Mouse (Mus musculus) cerebellum, adult 2 months (tissue): ENCODE measurements at regions not wholly inside any gene's neighbourhood (a gene's known extent, or its start where the extent isn't known, plus 50 kb on each side); places are given as distances from the start of the nearest gene placed in this dataset.

Experiments used
- DNase-seq, 2 experiments: peaks; one replicate each; pipeline ENCODE4 v3.0.0; 2021
- H3K27ac ChIP-seq: fragments of 200-500 bp; 2 replicates; pipeline ENCODE4 v1.5.1; 2012; ENCODE audit warnings: low read length, control low read depth, inconsistent platforms; ENCODE audit not compliant: insufficient read depth
- H3K27me3 ChIP-seq: fragments of 200-500 bp; 2 replicates; pipeline ENCODE4 v1.6.1; 2012; ENCODE audit warnings: inconsistent platforms, mild to moderate bottlenecking, low read length, moderate library complexity; ENCODE audit not compliant: control insufficient read depth, insufficient read depth
- H3K4me1 ChIP-seq: fragments of 200-500 bp; 2 replicates; pipeline ENCODE4 v1.6.1; 2011; ENCODE audit warnings: low read length; ENCODE audit not compliant: control insufficient read depth, insufficient read depth
- H3K4me3 ChIP-seq: fragments of 200-500 bp; replicated peaks from 2 replicates; pipeline ENCODE3; 2011; ENCODE audit warnings: mild to moderate bottlenecking, low read depth, low read length, control low read depth; ENCODE audit not compliant: insufficient read depth
- CTCF ChIP-seq: fragments of 200-500 bp; IDR thresholded peaks from 2 replicates; pipeline ENCODE4 v1.5.1; 2011; ENCODE audit warnings: low read depth, mild to moderate bottlenecking, control low read depth, low read length, moderate library complexity, borderline replicate concordance; ENCODE audit not compliant: insufficient read depth
- POLR2A ChIP-seq: fragments of 200-500 bp; IDR thresholded peaks from 2 replicates; pipeline ENCODE4 v1.6.1; 2011; ENCODE audit warnings: low read length, control low read depth, borderline replicate concordance; ENCODE audit not compliant: insufficient read depth
- WGBS: fragments of 180-500 bp; shearing (Covaris S2); methylation state at CpG from one replicate; pipeline ENCODE4 v1.1.7; 2018; 5-methylcytosine and 5-hydroxymethylcytosine counted together

GRCm38 (mm10) chr10:9174997-9175396, 289.1 kb upstream of the Sash1 start:
- TF ChIP-seq POLR2A (no peak), CTCF (peak; percentile 31; the same call in 1 of the 2 replicates)
- no peak for DNase-seq
- 76% methylated on average over 3 of the region's 3 CpGs for WGBS
- Histone ChIP-seq H3K27me3 (no peaks in the 10 kb centered on the region), H3K4me1 (no peaks in the 10 kb centered on the region), H3K27ac (no peak overlapping the region), H3K4me3 (no peak overlapping the region)

DNA sequence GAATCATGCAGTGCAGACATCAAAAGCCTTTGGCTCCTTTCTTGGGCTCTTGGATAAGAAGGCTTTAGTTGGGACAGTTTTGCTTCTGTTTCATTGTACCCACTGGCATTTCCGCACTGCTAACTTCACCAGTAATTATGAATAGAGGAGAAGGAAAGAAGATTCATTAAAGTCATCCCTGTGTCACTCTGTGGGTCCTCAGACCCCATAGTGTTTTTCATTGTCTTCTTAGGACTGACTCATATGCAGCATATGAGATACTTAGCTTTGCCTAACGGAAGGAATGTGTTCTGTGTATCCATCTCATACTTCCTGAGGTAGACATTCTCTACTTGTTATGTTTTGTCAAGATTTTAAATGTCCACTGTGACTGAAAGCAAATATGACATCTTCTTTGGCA, 287.6 kb upstream of the Sash1 start:
- no peaks in the 10 kb centered on the region for H3K27me3 ChIP-seq
- H3K27ac ChIP-seq, result no peak overlapping the region
- WGBS, result 68% methylated on average over 2 of the region's 2 CpGs
- no peak overlapping the region for H3K4me3 ChIP-seq
- TF ChIP-seq CTCF (no peak), POLR2A (no peak)
- no peaks in the 10 kb centered on the region for H3K4me1 ChIP-seq
- DNase-seq, result no peak

DNA sequence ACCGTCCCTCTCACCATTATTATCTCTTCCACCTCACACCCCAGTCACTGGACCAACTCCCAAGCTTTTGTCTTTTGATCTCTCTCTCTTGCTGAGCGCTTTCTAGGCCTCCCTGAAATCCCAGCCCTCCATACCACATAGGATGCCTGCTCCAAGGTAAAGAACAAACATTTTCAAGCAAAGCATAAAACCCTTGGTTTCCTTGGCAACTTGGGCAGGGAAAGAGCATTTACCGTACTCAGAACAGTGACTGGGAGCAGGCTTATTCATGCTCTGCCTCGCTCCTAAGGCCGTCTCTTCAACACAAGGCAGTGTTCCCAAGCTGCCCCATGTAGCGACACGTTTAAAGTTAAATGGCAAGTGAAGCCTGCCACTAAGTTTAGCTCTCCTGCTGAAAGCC, 282.9 kb upstream of the Sash1 start:
- 57% methylated on average over 7 of the region's 7 CpGs for WGBS
- no peak for DNase-seq

GRCm38 (mm10) chr10:9166017-9166416, 280.1 kb upstream of the Sash1 start:
- Histone ChIP-seq H3K4me3 (no peak overlapping the region), H3K27me3 (no peaks in the 10 kb centered on the region), H3K27ac (no peak overlapping the region), H3K4me1 (no peaks in the 10 kb centered on the region)
- 22% methylated on average over 12 of the region's 12 CpGs for WGBS
- TF ChIP-seq POLR2A (no peak), CTCF (no peak)
- no peak for DNase-seq

More for the DNA sequence above, 282.9 kb upstream of the Sash1 start:
- Histone ChIP-seq H3K27me3 (no peaks in the 10 kb centered on the region), H3K4me1 (no peaks in the 10 kb centered on the region), H3K4me3 (no peak overlapping the region), H3K27ac (no peak overlapping the region)
- TF ChIP-seq CTCF (no peak), POLR2A (no peak)

- no peak for DNase-seq
- TF ChIP-seq CTCF (no peak), POLR2A (no peak)
- no peak overlapping the region for H3K27ac ChIP-seq
- H3K4me1 ChIP-seq, result no peaks in the 10 kb centered on the region
- no peak overlapping the region for H3K4me3 ChIP-seq
- H3K27me3 ChIP-seq, result no peaks in the 10 kb centered on the region
- WGBS, result 61% methylated on average over 12 of the region's 12 CpGs
These were observed 279.7 kb upstream of the Sash1 start for GRCm38 (mm10) chr10:9165598-9165997.

DNA sequence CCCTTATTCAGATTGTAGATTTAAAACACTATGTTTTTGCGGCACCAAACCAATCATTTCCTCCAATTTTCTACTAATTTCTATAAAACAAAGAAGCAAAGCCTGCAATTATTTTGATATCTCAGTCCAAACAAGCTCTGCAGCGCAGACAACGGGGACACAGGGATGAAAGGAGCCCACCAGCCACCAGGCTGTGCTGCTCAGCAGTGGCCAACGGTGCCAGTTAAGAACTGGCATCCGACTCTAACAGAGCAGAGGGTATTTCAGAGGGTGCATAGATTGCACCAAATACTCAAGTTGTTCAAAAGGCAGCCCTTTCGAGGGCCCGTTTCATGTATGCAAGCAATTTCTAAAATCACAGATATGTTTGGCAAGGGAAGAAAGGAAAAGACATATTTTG, 278.5 kb upstream of the Sash1 start:
- no peak for DNase-seq
- no peak overlapping the region for H3K4me3 ChIP-seq
- WGBS, result 43% methylated on average over 7 of the region's 7 CpGs
- H3K27me3 ChIP-seq, result no peaks in the 10 kb centered on the region
- H3K4me1 ChIP-seq, result no peaks in the 10 kb centered on the region
- no peak overlapping the region for H3K27ac ChIP-seq
- TF ChIP-seq CTCF (no peak), POLR2A (no peak)

GRCm38 (mm10) chr10:9161597-9161996, 275.7 kb upstream of the Sash1 start:
- no peak for TF ChIP-seq POLR2A
- no peak for TF ChIP-seq CTCF
- Histone ChIP-seq H3K4me3 (no peak overlapping the region), H3K4me1 (no peaks in the 10 kb centered on the region)

DNA sequence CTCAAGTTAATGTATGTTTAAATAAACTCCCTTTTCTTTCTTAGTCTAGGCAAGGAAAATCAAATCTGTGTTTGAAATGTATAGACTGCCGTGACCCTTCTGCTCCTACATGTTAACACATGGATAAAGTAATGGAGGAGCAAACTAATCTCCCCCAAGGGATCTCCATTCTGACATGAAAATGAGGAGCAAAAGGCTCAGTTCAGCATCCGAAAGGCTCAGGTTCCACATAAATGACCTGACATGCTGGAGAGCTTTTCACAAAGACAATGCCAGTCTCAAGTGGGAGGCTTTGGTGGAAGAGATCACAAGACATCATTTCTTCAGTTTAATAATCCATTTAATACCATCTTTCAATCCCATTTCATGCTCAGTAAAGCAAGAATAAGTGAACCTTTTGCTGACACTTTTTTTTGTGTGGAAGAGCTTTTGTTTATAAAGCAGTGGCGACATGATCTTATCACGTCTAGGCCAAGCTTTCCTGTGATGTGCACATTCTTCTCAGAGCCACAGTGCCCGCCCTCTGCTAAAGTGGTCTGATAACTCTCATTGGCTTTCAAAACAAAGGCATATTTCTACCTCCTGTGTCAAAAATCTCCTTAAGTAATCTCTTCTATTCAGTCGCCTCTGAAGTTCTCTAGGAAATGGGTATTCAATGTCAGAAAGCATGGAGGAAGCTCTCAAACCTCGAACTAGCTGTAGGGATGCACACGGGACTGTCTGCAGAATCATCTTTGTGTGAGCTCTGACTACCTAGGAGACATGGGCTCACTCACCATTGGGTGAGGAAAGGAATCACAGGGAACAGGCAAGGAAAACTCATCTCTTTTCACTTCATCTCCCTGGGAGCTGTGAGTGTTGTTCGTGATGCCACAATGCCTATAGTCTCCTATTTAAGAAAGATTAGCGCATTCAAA, 271.7 kb upstream of the Sash1 start:
- H3K4me1 ChIP-seq, result no peaks in the 10 kb centered on the region
- H3K27ac ChIP-seq, result no peak overlapping the region
- no peak overlapping the region for H3K4me3 ChIP-seq
- WGBS, result 53% methylated on average over 10 of the region's 10 CpGs
- DNase-seq, result no peak
- TF ChIP-seq CTCF, result no peak
- TF ChIP-seq POLR2A, result no peak
- no peaks in the 10 kb centered on the region for H3K27me3 ChIP-seq

More at GRCm38 (mm10) chr10:9161597-9161996, 275.7 kb upstream of the Sash1 start:
- 95% methylated on average over 7 of the region's 7 CpGs for WGBS
- Histone ChIP-seq H3K27me3 (no peaks in the 10 kb centered on the region), H3K27ac (no peak overlapping the region)
- DNase-seq, result no peak
